Mouse (Mus musculus) layer of hippocampus, adult 9-11 months (tissue): ENCODE results near the gene Fpgs.
A peak's percentile ranks its signal among the peaks of the same experiment; 100 is the strongest.

ENCODE experiments used
- DNase-seq: peaks from one replicate; pipeline ENCODE4 v3.0.0; 2022

Fpgs gene

DNA sequence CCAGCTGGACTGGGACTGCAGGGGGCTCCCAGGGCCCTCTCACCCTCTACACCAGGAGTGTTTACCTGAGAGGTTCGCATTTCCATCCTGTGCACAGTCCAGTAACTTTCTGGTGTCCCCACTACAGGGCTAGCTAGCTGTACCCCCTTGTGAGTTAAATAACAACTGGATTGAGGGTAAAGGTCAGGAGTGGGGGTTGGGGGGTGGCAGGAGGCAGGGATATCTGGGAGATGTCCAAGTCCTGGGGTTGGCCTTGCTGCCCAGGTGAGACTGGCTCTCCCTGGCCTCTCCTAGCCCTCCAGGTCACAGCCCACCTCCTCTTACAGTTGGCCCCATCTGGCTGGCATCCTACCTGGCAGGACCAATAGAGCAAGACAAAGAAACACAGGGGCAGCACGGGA, at the start of gene Fpgs:
TSS of gene Fpgs (minus strand) at position 125 of the 401 bp plus-strand sequence.
- no peak for DNase-seq

GRCm38 (mm10) chr2:32752181-32752580, 48.2 kb upstream of the Fpgs start:
- no peak for DNase-seq

DNA sequence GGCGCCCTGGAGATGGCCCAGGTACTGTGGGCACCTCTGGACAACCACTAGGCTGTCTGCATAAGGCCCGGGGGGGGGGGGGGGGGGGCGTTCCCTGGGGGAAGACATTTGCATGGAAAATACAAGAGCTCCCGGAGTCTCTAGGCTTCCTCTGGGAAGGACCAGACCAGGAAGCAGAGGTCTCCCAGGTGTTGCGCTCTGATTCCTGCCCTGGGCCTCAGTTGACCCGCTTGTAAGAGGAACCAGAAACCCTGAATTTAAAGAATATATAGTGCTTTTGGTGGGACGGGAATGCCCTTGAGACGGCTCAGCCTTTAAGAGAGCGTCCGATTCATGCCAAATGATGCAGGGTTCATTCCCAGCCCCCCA, 47.7 kb upstream of the Fpgs start:
- no peak for DNase-seq

DNA sequence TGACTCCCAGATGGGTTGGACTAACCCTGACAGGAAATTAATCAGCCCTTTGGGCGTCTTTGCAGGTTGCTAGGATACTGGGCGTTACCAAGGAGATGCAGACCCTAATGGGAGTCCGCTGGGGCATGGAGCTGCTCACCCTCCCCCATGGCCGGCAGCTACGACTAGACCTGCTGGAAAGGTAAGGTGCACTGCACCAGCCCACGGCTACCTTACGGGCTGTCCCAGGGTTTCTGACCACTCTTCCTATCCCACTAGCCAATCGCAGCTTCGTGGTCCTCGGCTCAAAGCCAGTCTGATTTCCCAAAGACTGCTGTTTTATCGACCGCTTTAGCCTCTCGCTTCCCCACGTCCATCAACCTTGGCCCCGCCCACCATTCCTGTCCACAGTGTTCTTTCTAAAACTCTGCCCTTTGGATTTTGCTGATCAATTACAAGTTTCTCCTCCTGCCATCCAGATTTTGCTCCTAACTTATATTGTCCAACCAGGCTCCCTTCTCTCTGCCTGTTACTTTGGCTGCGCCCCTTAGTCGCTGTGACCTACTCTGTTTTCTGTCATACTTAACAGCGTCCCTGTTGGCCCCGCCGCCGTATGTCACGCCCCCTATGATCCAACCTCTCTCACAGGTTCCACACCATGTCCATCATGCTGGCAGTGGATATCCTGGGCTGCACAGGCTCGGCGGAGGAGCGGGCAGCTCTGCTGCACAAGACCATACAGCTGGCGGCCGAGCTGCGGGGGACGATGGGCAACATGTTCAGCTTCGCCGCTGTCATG, 47.1 kb upstream of the Fpgs start:
- DNase-seq: no peak

DNA sequence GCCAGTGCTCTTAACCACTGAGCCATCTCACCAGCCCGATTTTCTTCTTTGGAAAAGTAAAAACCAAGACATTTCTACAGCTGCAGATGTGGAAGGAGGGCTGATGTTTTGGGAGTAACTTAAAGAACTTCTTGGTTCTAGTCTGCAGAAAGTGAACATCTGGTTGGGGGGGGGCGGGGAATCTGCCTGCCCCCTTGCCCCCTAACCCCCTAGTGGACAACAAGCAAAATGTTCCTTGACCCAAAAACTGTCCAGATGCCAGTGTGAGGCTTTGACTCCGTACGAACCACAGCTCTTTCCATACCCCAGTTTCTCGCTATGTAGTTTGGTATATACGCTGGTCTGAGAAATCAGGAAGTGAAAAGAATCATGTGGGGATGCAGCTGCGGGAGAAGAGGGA, 46.3 kb upstream of the Fpgs start:
- DNase-seq: no peak

GRCm38 (mm10) chr2:32749082-32749481, 45.1 kb upstream of the Fpgs start:
- no peak for DNase-seq

- no peak for DNase-seq
Observed at GRCm38 (mm10) chr2:32744272-32744982, 40.5 kb upstream of the Fpgs start.

- DNase-seq: peak; percentile 80
Observed at GRCm38 (mm10) chr2:32742173-32742531, 38.2 kb upstream of the Fpgs start.

DNA sequence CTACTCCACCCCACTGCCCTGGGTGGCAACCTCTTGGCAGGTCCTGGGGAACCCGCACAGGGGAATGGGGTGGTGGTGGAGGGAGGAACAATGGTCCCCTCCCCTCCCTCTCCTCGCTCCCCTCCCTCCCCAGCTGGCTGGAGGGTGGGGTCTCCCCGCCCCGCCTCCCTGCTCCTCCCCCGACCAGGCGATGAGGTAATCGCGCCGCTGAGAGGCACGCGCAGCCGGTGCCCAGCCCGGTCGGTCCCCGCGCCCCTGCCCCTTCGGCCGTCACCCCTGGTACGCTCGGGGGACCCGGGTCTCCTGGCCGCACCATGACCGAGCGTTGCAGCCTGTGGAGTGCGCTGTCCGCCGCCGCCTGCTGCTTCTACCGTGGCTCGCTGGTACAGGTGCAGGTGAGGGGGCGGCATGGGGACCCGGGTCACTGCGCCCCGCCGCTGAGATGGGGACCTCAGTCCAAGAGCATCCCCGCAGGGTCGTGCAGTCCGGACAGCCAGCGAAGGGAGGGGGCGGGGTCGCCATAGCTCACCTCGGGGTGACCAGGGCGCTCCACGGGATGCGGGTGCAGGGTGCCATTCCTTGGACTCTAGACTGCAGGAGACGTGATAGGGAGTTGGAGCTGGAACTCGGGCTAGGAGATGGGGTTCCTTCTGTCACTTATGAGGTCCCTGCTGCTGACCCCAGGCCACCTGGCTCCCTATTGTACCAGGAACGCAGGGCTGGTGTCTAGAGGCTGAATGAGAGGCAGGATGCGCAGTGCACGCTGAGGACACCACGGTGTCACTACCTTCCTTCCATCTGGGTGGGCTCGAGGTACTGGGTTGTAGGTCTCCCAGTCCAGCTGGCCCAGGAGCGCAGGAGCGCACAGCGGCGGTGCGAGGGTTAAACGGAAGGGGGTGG, 37.6 kb upstream of the Fpgs start:
- DNase-seq: peak; percentile 42

GRCm38 (mm10) chr2:32740916-32741272, 36.9 kb upstream of the Fpgs start, which contains the start of gene 6330409D20Rik:
Gene 6330409D20Rik, minus strand, starts transcription at chr2:32741016.
- DNase-seq: no peak

DNA sequence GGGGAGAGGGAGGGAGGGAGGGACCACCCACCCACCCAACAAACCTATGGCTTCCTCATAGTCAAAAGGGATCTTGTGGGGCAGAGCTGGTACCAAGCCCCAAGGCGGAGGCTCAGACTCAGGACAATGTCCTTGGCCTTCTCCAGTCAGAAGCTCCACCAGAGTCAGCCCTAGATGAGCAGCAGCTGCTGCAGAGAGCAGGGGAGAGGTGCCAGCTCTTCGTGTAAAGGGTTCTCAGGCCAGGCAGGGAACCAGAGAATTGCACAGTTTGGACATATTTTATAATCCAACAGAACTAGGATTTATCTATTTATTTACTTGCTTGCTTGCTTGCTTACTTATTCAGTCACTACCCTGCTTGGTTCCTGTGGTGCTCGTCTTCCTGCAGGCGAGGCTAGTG, 35.4 kb upstream of the Fpgs start:
- no peak for DNase-seq

DNA sequence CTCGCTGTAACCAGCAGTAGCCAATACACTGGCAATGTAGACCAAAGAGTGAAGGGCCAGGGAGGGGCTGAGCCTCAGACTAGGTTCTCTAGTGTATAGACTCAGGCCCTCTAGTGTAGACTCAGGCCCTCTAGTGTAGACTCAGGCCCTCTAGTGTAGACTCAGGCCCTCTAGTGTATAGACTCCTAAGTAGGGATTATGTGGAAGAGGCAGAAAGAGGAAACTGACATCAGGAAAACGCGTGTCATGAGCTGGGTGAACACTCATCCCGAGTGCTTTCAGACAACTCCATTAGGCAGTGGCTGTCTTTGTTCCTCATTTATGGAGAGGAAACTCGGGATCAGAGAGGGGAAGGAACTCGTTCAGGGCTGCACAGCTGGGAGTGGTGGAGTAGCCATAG, 33.1 kb upstream of the Fpgs start:
- no peak for DNase-seq

- no peak for DNase-seq
Observed at GRCm38 (mm10) chr2:32736306-32736829, 32.4 kb upstream of the Fpgs start.

DNA sequence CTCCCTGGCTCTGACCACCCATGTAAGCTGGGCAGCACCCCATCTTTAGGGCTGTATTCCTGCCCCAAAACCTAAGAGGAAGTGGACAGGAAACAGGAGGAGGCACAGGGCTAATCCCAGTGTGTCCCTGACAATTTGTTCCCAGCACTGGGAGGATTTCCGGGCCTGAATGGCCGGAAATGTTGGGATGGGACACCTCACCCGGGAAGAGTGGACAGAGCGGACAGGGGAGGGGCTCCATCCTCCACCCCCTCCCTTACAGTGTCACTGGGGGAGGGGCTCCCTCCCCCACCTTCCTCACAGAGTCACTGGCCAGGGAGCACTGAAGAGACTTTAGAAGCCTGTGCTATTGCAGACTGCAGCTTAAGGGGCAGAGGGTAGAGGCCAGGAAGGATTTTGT, 31.0 kb upstream of the Fpgs start:
- no peak for DNase-seq

DNA sequence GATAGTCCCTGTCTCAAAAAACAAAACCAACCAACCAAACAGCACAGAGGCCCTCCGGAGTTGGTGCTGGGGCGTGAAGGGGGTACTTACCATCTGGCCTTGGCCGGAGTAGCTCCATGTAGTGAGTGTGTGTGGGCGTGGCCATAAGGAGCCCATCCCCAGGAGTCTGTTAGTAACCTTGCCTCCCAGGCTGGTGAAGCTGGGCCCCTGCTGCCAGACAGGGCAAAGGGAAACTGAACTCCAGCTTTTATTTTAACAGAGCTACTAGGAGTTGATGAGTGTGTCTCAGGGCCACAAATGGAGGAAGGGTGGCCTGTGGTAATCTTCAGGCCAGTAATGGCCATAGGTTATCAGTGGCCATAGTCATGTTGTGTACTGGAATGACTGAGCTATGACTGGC, 30.5 kb upstream of the Fpgs start:
- no peak for DNase-seq

DNA sequence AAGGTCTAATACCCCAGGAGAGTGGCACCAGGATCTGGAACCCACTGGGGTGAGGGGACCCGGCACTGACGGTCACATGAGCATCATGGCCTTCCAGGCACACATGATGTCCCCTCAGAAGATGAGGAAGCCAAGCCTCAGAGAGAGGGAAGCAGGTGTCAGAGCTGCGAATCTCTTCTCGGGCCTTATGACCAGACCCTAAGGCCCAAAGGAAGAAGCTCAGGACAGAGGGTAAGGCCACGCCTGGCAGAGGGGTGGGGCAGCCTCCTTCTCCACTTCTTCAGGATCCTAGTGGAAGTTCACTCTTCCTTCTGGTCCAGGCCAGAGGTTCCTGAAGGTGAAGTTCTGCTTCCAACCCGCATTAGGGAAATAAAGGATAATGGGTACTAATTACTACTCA, 28.8 kb upstream of the Fpgs start:
- no peak for DNase-seq

- no peak for DNase-seq
Observed at GRCm38 (mm10) chr2:32731911-32732310, 28.0 kb upstream of the Fpgs start.

DNA sequence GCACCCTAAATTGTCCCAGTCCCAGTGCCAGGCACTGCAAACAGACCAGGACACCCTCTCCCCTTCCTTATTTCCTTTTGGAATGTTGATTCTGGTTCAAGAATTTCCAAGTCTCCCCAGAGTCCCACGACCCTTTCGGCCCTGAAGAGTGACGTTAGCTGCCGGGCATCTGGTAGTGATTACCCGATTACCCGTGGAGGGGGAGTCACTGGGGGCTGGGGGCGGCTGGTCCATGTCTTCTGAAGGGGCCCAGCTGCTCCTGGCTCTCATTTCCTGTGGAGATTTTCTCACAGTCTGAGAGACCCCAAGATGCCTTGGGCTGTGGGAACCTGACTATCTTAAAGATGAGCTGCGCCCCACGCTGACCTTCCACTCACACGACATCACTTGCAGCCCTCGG, 26.9 kb upstream of the Fpgs start:
- no peak for DNase-seq

DNA sequence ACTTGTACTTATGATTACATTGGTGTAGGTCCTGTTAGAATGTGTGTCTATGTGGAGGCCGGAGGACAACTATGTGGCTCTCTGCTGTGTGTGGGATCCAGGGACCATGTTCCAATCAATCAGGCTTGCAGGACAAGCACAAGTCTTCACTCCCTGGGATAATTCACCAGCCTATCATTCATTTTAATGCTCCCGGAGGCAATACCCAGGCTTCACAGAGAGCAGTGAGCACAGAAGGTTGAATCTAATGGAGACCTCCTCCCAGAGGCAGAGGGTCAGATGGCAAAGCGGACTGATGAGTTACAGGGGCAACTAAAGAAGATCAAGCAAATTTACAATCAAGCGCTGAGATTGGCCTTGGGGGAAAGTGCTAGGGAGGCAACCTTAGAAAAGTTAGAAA, 25.6 kb upstream of the Fpgs start:
- no peak for DNase-seq

DNA sequence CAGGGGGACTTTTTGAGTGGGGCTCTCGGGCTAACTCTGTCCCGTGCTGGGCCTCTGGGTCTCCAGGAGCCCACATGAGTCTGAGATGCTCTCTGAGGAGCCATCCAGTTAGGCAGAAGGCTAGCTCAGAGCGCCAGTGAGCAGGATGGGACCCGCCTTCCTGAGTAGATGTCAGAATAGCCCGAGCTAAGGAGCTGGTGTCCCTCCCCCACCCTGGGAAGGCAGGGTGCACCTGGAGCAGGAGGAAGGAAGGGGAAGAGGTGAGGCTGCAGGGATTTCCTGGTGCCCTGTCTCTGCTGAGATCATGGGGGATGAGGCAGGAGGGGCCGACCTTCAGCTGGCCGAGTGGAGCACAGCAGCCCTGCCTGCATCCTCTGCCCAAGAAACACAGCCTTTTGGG, 24.5 kb upstream of the Fpgs start:
- DNase-seq: no peak

GRCm38 (mm10) chr2:32727435-32727834, 23.5 kb upstream of the Fpgs start:
- peak; percentile 92 for DNase-seq

DNA sequence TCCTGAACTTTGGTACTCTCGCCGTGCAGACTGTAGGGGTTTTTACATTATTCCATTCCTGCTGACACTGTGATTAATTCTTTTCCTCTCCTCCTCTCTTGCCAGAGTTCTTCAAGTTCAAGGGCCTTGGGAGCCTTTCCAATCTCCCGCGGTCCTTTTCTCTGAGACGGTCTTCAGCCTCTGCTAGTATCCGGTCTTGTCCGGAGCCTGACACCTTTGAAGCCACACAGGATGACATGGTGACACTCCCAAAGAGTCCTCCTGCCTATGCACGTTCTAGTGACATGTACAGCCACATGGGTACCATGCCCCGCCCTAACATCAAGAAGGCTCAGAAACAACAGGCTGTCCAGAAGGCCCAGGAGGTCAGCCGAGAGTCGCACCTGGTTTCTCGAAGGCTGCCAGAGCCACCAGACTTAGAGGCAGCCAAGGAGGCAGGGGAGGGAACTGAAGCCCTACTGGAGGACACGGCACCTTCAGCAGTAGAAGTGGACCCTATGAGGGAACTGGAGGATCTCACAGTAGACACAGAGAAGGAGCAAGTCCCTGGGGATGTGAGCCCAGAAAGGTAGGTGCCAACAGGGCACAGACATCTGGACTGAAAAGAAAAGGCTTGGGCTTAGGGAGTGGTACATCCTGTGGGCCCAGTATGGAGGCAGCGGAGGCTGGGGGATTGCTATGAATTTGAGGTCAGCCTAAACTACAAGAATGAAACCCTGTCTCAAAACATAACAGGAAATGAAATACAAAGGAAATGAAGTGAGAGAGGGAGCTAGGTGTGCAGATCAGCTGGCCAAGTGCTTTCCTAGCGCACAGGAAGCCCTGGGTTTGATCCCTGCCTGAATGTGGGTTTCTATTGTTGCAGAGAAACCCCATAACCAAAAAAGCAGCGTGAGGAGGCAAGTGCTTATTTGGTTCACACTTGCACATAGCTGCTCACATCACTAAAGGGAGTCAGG, 21.2 kb upstream of the Fpgs start:
- DNase-seq: no peak
